Comparison of ENCODE assay signal across 9 mouse cellular contexts in genomic region chr11:61349337-61349736, GRCm38 (mm10). TPM values are rescaled to one million over a fixed set of nuclear protein-coding genes. Genes with fewer than 3 reads are reported as not detected.
DNase-seq lines count a peak whose midpoint lies in the region; ATAC-seq and TF ChIP-seq lines count a peak whose summit lies in the region.
"Had no signal": no experiment of that assay in that cellular context is flagged by ENCODE, and none has a peak within 500 bp of the region (broad histone marks: within the 10 kb centered on the region; RNA-seq: fewer than 3 reads in every experiment).

No protein-coding gene starts in this region.

- no peak overlapping the region for H3K4me2 ChIP-seq in lung, embryonic 14.5 days
- H3K4me2 ChIP-seq: heart, embryonic 13.5 days had no signal

- TF ChIP-seq CTCF in G1E (IDR thresholded peaks at IDR 0.05; ENCODE audit: low read depth, low read length), result no peak
- peak; percentile 87 for TF ChIP-seq CTCF in lung, embryonic 14.5 days (IDR thresholded peaks at IDR 0.05; ENCODE audit: low read depth)

- no peak for ATAC-seq in G1E (ENCODE audit: extremely low read depth, insufficient number of reproducible peaks, low FRiP score, poor library complexity, severe bottlenecking)
- peak; percentile 61 for ATAC-seq in granulocyte monocyte progenitor cell, adult 5-6 weeks (replicated peaks; ENCODE audit: poor library complexity, severe bottlenecking)
- ATAC-seq in lung, embryonic 14.5 days (ENCODE audit: insufficient read depth), result peak; percentile 49; the same call in 1 of the 2 replicates

- no peak overlapping the region for H3K9ac ChIP-seq in lung, embryonic 14.5 days
- H3K9ac ChIP-seq: heart, embryonic 13.5 days had no signal

- no peak overlapping the region for H3K4me3 ChIP-seq in G1E (ENCODE audit: low read depth, low read length)
- H3K4me3 ChIP-seq in lung, embryonic 14.5 days (ENCODE audit: low read depth, low read length), result no peak overlapping the region
- H3K4me3 ChIP-seq: heart, embryonic 13.5 days had no signal

- no peaks in the 10 kb centered on the region for H3K4me1 ChIP-seq in G1E (ENCODE audit: insufficient read depth, low read depth, low read length)
- no peaks in the 10 kb centered on the region for H3K4me1 ChIP-seq in lung, embryonic 14.5 days (ENCODE audit: insufficient read depth)

- H3K27me3 ChIP-seq in G1E (ENCODE audit: insufficient read depth, low read length), result peaks cover 17% of the 10 kb centered on the region
- no peaks in the 10 kb centered on the region for H3K27me3 ChIP-seq in lung, embryonic 14.5 days (ENCODE audit: insufficient read depth, low read length)

- H3K9me3 ChIP-seq in G1E (replicated peaks), result no peaks in the 10 kb centered on the region
- H3K9me3 ChIP-seq in lung, embryonic 14.5 days (ENCODE audit: low read depth, low read length), result no peaks in the 10 kb centered on the region
- H3K9me3 ChIP-seq: heart, embryonic 13.5 days had no signal

- 6% methylated on average over 8 of the region's 8 CpGs for WGBS in lung, embryonic 14.5 days

- DNase-seq in 416B (ENCODE audit: low read depth) (peak; percentile 73), G1E (ENCODE audit: low spot score) (peak; percentile 15)
- DNase-seq in cerebellum, adult 8-10 months, result peak; percentile 79
- peak; percentile 92 to 93 for DNase-seq in kidney, postnatal 36 days
- DNase-seq in lung, embryonic 14.5 days, result peak; percentile 83
- peak; percentile 6 for DNase-seq in right cerebral cortex, postnatal 25 days
- peak; percentile 70 for DNase-seq in urinary bladder, postnatal 25 days (ENCODE audit: low spot score)

- H3K27ac ChIP-seq in lung, embryonic 14.5 days (ENCODE audit: low read depth), result no peak overlapping the region
- H3K27ac ChIP-seq: heart, embryonic 13.5 days had no signal

- H3K36me3 ChIP-seq in G1E (replicated peaks), result no peaks in the 10 kb centered on the region
- no peaks in the 10 kb centered on the region for H3K36me3 ChIP-seq in lung, embryonic 14.5 days (ENCODE audit: insufficient read depth)
- H3K36me3 ChIP-seq: heart, embryonic 13.5 days had no signal

RNA-seq across cellular contexts. Expression of gene Slc47a2, which starts 6.7 kb away (rescaled TPM):
- not detected in 2 replicates for total RNA-seq in G1E (2014; fragmentation: Nextera tagmentation)
- total RNA-seq in G1E (2017), result not detected in 2 replicates
- not detected in 2 replicates for polyA plus RNA-seq in G1E (2012)
- total RNA-seq in granulocyte monocyte progenitor cell, adult 5-6 weeks (2014; fragmentation: Nextera tagmentation), result not detected in 2 replicates
- total RNA-seq in granulocyte monocyte progenitor cell, adult 5-6 weeks (2017), result not detected in 2 replicates
- polyA plus RNA-seq in lung, embryonic 14.5 days (2014; fragmentation: Nextera tagmentation; extraction: Ambion mirVana), result not detected in 2 replicates
- polyA plus RNA-seq: heart, embryonic 13.5 days had no signal

RNA-seq across cellular contexts. Expression of gene Slc47a1, which starts 28.8 kb away (rescaled TPM):
- total RNA-seq in G1E (2014; fragmentation: Nextera tagmentation) (not detected in 2 replicates), G1E (2017) (0.11 TPM in 1 of 2 replicates, not detected in the other)
- polyA plus RNA-seq in G1E (2012), result not detected in 2 replicates
- not detected in 2 replicates for total RNA-seq in granulocyte monocyte progenitor cell, adult 5-6 weeks (2014; fragmentation: Nextera tagmentation)
- not detected in 2 replicates for total RNA-seq in granulocyte monocyte progenitor cell, adult 5-6 weeks (2017)
- 0.76 and 1.5 TPM in 2 replicates for polyA plus RNA-seq in lung, embryonic 14.5 days (2014; fragmentation: Nextera tagmentation; extraction: Ambion mirVana)

Comparison
In these comparisons a context has a peak if more than half of its experiments do, and no peak if none do; other contexts are left out.
1. DNase-seq: peak in every context shown above with its lines; median percentile 92 in kidney, postnatal 36 days; 83 in lung, embryonic 14.5 days; 79 in cerebellum, adult 8-10 months; 73 in 416B; 70 in urinary bladder, postnatal 25 days; 15 in G1E; 6 in right cerebral cortex, postnatal 25 days.